Comparison of ENCODE assay signal across 17 mouse cellular contexts in genomic region chr19:23467011-23467410, GRCm38 (mm10).
"Had no signal": no experiment of that assay in that cellular context is flagged by ENCODE, and none has a peak within 500 bp of the region (broad histone marks: within the 10 kb centered on the region; RNA-seq: fewer than 3 reads in every experiment).

No protein-coding gene starts in this region.

- H3K4me1 ChIP-seq: liver, embryonic 15.5 days; megakaryocyte, embryonic 14.5 days; neural tube, embryonic 15.5 days had no signal

- H3K27ac ChIP-seq: limb, embryonic 10.5 days; liver, embryonic 15.5 days; midbrain, embryonic 12.5 days; neural tube, embryonic 15.5 days; stomach, postnatal 0 days had no signal

- H3K4me3 ChIP-seq: limb, embryonic 10.5 days; liver, embryonic 15.5 days; megakaryocyte, embryonic 14.5 days; midbrain, embryonic 12.5 days; myocyte; neural tube, embryonic 15.5 days had no signal

- DNase-seq: kidney, adult 8-10 months; kidney, postnatal 36 days; lung, embryonic 14.5 days; lung, postnatal 10 days; right cerebral cortex, adult 18-20 months; right cerebral cortex, postnatal 25 days; thymus, adult 18-20 months; thymus, postnatal 14 days had no signal

- ATAC-seq: intestine, embryonic 16.5 days; midbrain, embryonic 16.5 days had no signal
